Mouse (Mus musculus) ovary, postnatal 10 days (tissue): ENCODE results near the gene Hoxc11.

ENCODE experiments used
- DNase-seq: peaks from one replicate; pipeline ENCODE4 v3.0.0; 2022; ENCODE audit warnings: low spot score

The Hoxc11 gene

GRCm38 (mm10) chr15:102965892-102966775, 11.9 kb downstream of the Hoxc11 start:
- DNase-seq: peak; percentile 71

GRCm38 (mm10) chr15:102966776-102967311, 12.6 kb downstream of the Hoxc11 start, which contains the start of gene Hoxc10:
TSS of gene Hoxc10 (plus strand) at chr15:102966796.
- no peak for DNase-seq

- no peak for DNase-seq
These were observed 13.0 kb downstream of the Hoxc11 start, which contains the start of gene Hoxc5 for GRCm38 (mm10) chr15:102967312-102967510. TSS of gene Hoxc5 (plus strand) at chr15:102967443.

- DNase-seq: no peak
These were observed 13.5 kb downstream of the Hoxc11 start for GRCm38 (mm10) chr15:102967511-102968397.

- no peak for DNase-seq
These were observed 15.1 kb downstream of the Hoxc11 start for GRCm38 (mm10) chr15:102969296-102969695.

- no peak for DNase-seq
These were observed 16.5 kb downstream of the Hoxc11 start for GRCm38 (mm10) chr15:102970740-102971139.

- DNase-seq: no peak
These were observed 18.0 kb downstream of the Hoxc11 start for GRCm38 (mm10) chr15:102972254-102972653.

GRCm38 (mm10) chr15:102972753-102973152, 18.5 kb downstream of the Hoxc11 start:
- no peak for DNase-seq

- no peak for DNase-seq
These were observed 20.8 kb downstream of the Hoxc11 start for GRCm38 (mm10) chr15:102975034-102975433.

GRCm38 (mm10) chr15:102975688-102976111, 21.5 kb downstream of the Hoxc11 start:
- DNase-seq: no peak

GRCm38 (mm10) chr15:102976171-102976570, 21.9 kb downstream of the Hoxc11 start, which contains the start of gene Hoxc9:
TSS of gene Hoxc9 (plus strand) at chr15:102976439.
- DNase-seq: no peak

GRCm38 (mm10) chr15:102976631-102977422, 22.6 kb downstream of the Hoxc11 start:
- DNase-seq: no peak

- DNase-seq: no peak
These were observed 23.3 kb downstream of the Hoxc11 start for GRCm38 (mm10) chr15:102977423-102977974.

- DNase-seq: no peak
These were observed 24.6 kb downstream of the Hoxc11 start for GRCm38 (mm10) chr15:102978615-102979515.

GRCm38 (mm10) chr15:102979936-102980335, 25.7 kb downstream of the Hoxc11 start:
- DNase-seq: no peak

GRCm38 (mm10) chr15:102980352-102980751, 26.1 kb downstream of the Hoxc11 start:
- DNase-seq: no peak

GRCm38 (mm10) chr15:102980912-102981311, 26.7 kb downstream of the Hoxc11 start:
- no peak for DNase-seq

GRCm38 (mm10) chr15:102981379-102982288, 27.4 kb downstream of the Hoxc11 start:
- no peak for DNase-seq

- no peak for DNase-seq
These were observed 29.5 kb downstream of the Hoxc11 start for GRCm38 (mm10) chr15:102983716-102984115.
